Mouse (Mus musculus) midbrain, embryonic 12.5 days (tissue): ENCODE measurements at regions not wholly inside any gene's neighbourhood (a gene's known extent, or its start where the extent isn't known, plus 50 kb on each side); places are given as distances from the start of the nearest gene placed in this dataset.
"Not testable (repeated sequence)": the region's sequence is repeated elsewhere in the genome, so short reads cannot be mapped to it uniquely, and the experiment has no call there.

Source experiments
- ATAC-seq: fragments of 200-750 bp; cut with Nextera tagmentation; 2 replicates; pipeline ENCODE4 v1.8.0; 2017; ENCODE audit warnings: low read depth, moderate TSS enrichment, moderate library complexity; ENCODE audit not compliant: low FRiP score
- H3K27ac ChIP-seq: fragments of 300-500 bp; sonication (generic); replicated peaks from 2 replicates; pipeline ENCODE4 v1.5.1; 2016; ENCODE audit warnings: mild to moderate bottlenecking
- H3K27me3 ChIP-seq: fragments of 300-500 bp; sonication (generic); 2 replicates; pipeline ENCODE4 v1.6.1; 2016; ENCODE audit warnings: mild to moderate bottlenecking
- H3K36me3 ChIP-seq: fragments of 300-500 bp; sonication (generic); 2 replicates; pipeline ENCODE4 v1.6.1; 2016
- H3K4me1 ChIP-seq: fragments of 300-500 bp; sonication (generic); 2 replicates; pipeline ENCODE4 v1.6.1; 2016
- H3K4me2 ChIP-seq: fragments of 300-500 bp; sonication (generic); replicated peaks from 2 replicates; pipeline ENCODE4 v1.6.1; 2016; ENCODE audit warnings: mild to moderate bottlenecking, moderate library complexity
- H3K4me3 ChIP-seq: fragments of 300-500 bp; sonication (generic); 2 replicates; pipeline ENCODE4 v1.5.1; 2016; ENCODE audit warnings: mild to moderate bottlenecking
- H3K9ac ChIP-seq: fragments of 300-500 bp; sonication (generic); replicated peaks from 2 replicates; pipeline ENCODE4 v1.6.1; 2016; ENCODE audit warnings: mild to moderate bottlenecking, moderate library complexity
- H3K9me3 ChIP-seq: fragments of 300-500 bp; sonication (generic); 2 replicates; pipeline ENCODE4 v1.6.1; 2016; ENCODE audit warnings: mild to moderate bottlenecking
- WGBS: fragments of 180-500 bp; shearing (Covaris S2); methylation state at CpG from one replicate; pipeline ENCODE4 v1.1.7; 2016; 5-methylcytosine and 5-hydroxymethylcytosine counted together

- H3K27ac ChIP-seq: no peak overlapping the region
- no peak overlapping the region for H3K4me3 ChIP-seq
- no peak for ATAC-seq
- H3K4me1 ChIP-seq: no peaks in the 10 kb centered on the region
- H3K27me3 ChIP-seq: no peaks in the 10 kb centered on the region
- no peaks in the 10 kb centered on the region for H3K9me3 ChIP-seq
- H3K36me3 ChIP-seq: no peaks in the 10 kb centered on the region
- WGBS: 58% methylated on average over 1 of the region's 1 CpGs
- no peak overlapping the region for H3K9ac ChIP-seq
- no peak overlapping the region for H3K4me2 ChIP-seq
Observed at GRCm38 (mm10) chr3:137242877-137243276, 98.0 kb upstream of the Emcn start.

- Histone ChIP-seq H3K36me3 (no peaks in the 10 kb centered on the region), H3K27ac (no peak overlapping the region), H3K4me3 (no peak overlapping the region), H3K4me2 (no peak overlapping the region), H3K9me3 (no peaks in the 10 kb centered on the region), H3K9ac (no peak overlapping the region), H3K27me3 (no peaks in the 10 kb centered on the region), H3K4me1 (no peaks in the 10 kb centered on the region)
- no peak for ATAC-seq
- WGBS: 92% methylated on average over 4 of the region's 4 CpGs
Observed at GRCm38 (mm10) chr3:137263907-137264306, 77.0 kb upstream of the Emcn start.

DNA sequence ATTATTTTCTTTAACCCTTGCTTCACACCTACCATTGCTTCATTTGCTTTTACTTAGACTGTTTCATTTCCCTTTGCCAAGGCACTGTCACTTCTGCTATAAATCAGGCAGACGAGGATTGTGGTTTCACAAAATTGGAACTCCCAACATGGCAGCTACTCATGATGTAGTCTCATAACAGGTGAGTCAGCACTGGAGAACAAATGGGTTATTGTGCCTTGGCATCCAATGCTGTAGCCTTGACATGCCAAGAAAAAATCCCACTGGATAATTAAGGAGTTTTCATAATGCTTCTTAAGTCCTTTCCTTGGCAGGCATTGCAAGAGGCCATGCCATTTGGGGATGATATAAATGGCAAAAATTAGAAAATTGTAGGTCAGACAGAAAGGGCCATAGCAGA is 73.1 kb upstream of the Emcn start:
- H3K4me1 ChIP-seq: no peaks in the 10 kb centered on the region
- no peak overlapping the region for H3K4me2 ChIP-seq
- ATAC-seq: no peak
- no peaks in the 10 kb centered on the region for H3K9me3 ChIP-seq
- no peaks in the 10 kb centered on the region for H3K36me3 ChIP-seq
- H3K27ac ChIP-seq: no peak overlapping the region
- 93% methylated on average over 1 of the region's 1 CpGs for WGBS
- H3K9ac ChIP-seq: no peak overlapping the region
- H3K27me3 ChIP-seq: no peaks in the 10 kb centered on the region
- no peak overlapping the region for H3K4me3 ChIP-seq

- Histone ChIP-seq H3K4me3 (no peak overlapping the region), H3K36me3 (no peaks in the 10 kb centered on the region), H3K9ac (no peak overlapping the region), H3K4me1 (no peaks in the 10 kb centered on the region), H3K9me3 (no peaks in the 10 kb centered on the region), H3K27ac (no peak overlapping the region), H3K27me3 (no peaks in the 10 kb centered on the region), H3K4me2 (no peak overlapping the region)
- ATAC-seq: no peak
- 82% methylated on average over 8 of the region's 8 CpGs for WGBS
Observed at GRCm38 (mm10) chr3:137275444-137275843, 65.4 kb upstream of the Emcn start.

GRCm38 (mm10) chr3:137279284-137279683 is 61.6 kb upstream of the Emcn start:
- no peak overlapping the region for H3K4me2 ChIP-seq

GRCm38 (mm10) chr3:137281052-137281451 is 59.8 kb upstream of the Emcn start:
- Histone ChIP-seq H3K36me3 (no peaks in the 10 kb centered on the region), H3K9me3 (no peaks in the 10 kb centered on the region), H3K4me2 (no peak overlapping the region), H3K4me3 (no peak overlapping the region), H3K27ac (no peak overlapping the region), H3K27me3 (no peaks in the 10 kb centered on the region), H3K4me1 (no peaks in the 10 kb centered on the region), H3K9ac (no peak overlapping the region)
- ATAC-seq: no peak
- 88% methylated on average over 7 of the region's 7 CpGs for WGBS

More at GRCm38 (mm10) chr3:137279284-137279683, 61.6 kb upstream of the Emcn start:
- 64% methylated on average over 1 of the region's 1 CpGs for WGBS
- Histone ChIP-seq H3K4me1 (no peaks in the 10 kb centered on the region), H3K9ac (no peak overlapping the region), H3K4me3 (no peak overlapping the region), H3K9me3 (no peaks in the 10 kb centered on the region), H3K27ac (no peak overlapping the region), H3K27me3 (no peaks in the 10 kb centered on the region), H3K36me3 (no peaks in the 10 kb centered on the region)
- no peak for ATAC-seq

DNA sequence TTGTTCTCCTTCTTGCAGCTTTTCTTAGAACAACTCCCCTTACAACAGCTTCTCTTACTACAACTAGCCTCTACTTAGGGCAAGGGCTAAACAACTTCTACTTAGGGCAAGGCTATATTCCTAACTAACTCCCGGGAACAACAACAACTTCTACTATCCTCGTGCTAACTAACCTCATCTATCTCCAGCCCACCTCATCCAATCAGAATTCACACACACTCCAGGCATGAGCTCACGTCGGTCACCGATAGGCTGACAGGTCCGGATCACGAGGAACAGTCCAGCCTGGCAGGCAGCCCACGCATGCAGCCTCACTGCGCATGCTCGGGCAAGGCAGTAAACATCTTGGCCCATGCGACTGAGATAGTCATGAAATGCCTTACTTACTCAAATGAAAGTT is 53.3 kb upstream of the Emcn start:
- not testable (repeated sequence) for H3K27me3 ChIP-seq, H3K4me1 ChIP-seq, H3K4me3 ChIP-seq, H3K9me3 ChIP-seq, H3K9ac ChIP-seq, H3K27ac ChIP-seq, H3K4me2 ChIP-seq, H3K36me3 ChIP-seq, ATAC-seq
- WGBS: 89% methylated on average over 11 of the region's 11 CpGs

DNA sequence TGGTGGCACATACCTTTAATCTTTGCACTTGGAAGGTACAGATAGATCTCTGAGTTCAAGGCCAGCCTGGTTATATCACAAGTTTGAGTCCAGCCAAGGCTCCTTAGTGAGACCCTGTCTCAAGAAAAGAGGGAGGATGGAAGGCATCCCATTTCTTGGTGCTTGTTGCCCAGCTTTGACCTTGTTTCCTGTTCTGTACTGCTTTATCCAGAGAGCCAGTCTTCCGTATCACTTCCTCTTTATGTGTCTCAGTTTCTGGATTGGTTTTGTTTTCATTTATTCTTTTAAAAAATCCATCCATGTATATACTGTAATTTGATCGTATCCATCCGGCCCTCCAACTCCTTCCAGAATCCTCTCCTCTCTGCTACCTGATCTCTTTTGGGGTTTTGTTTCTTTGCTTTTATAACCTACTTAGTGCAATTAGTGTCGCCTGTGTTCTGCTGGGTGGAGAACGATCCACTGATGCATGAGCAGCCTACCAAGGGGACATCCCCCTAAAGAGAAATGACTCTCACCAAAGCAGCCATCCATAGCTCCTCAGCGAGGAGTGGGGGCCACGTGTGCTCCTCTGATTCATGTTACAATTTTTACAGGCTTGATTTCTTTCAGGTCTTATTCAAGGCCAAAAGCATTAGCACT is 52.4 kb upstream of the Emcn start:
- Histone ChIP-seq H3K36me3 (no peaks in the 10 kb centered on the region), H3K4me2 (no peak overlapping the region), H3K4me3 (no peak overlapping the region), H3K9ac (no peak overlapping the region), H3K4me1 (no peaks in the 10 kb centered on the region), H3K9me3 (no peaks in the 10 kb centered on the region), H3K27me3 (no peaks in the 10 kb centered on the region), H3K27ac (no peak overlapping the region)
- ATAC-seq: no peak
- 85% methylated on average over 7 of the region's 7 CpGs for WGBS

- Histone ChIP-seq H3K27me3 (no peaks in the 10 kb centered on the region), H3K9ac (no peak overlapping the region), H3K4me3 (no peak overlapping the region), H3K9me3 (no peaks in the 10 kb centered on the region), H3K27ac (no peak overlapping the region), H3K36me3 (no peaks in the 10 kb centered on the region), H3K4me1 (no peaks in the 10 kb centered on the region), H3K4me2 (no peak overlapping the region)
- WGBS: 89% methylated on average over 2 of the region's 2 CpGs
- ATAC-seq: no peak
Observed at GRCm38 (mm10) chr3:137288943-137289682, 51.8 kb upstream of the Emcn start.

DNA sequence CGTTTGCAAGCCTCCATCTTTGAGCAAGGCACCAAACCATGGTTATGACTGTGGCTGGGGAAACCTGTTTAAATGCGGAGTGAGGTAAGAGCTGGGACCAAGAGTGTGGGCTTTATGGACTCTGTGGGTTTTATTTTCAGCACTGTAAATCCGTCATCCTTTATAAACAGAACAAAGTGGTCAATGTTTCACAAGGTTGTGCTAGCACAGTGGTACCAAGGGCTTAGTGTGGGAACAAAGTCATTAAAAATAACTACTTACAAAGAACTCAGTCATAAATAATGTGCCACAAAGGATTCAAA is 51.2 kb upstream of the Emcn start:
- WGBS: 82% methylated on average over 3 of the region's 3 CpGs
- Histone ChIP-seq H3K4me3 (no peak overlapping the region), H3K27me3 (no peaks in the 10 kb centered on the region), H3K9me3 (no peaks in the 10 kb centered on the region), H3K9ac (no peak overlapping the region), H3K36me3 (no peaks in the 10 kb centered on the region), H3K4me2 (no peak overlapping the region), H3K4me1 (no peaks in the 10 kb centered on the region), H3K27ac (no peak overlapping the region)
- no peak for ATAC-seq
